16 mouse cellular contexts compared by ENCODE assay signal in genomic region chr5:31190201-31190600, GRCm38 (mm10).
"Had no signal": no experiment of that assay in that cellular context is flagged by ENCODE, and none has a peak within 500 bp of the region (broad histone marks: within the 10 kb centered on the region; RNA-seq: fewer than 3 reads in every experiment).

No protein-coding gene starts in this region.

- H3K27me3 ChIP-seq: kidney, embryonic 15.5 days; liver, embryonic 13.5 days; midbrain, embryonic 13.5 days; stomach, embryonic 15.5 days had no signal

- H3K27ac ChIP-seq: kidney, embryonic 15.5 days; left cerebral cortex, adult 2 months; liver, embryonic 13.5 days; midbrain, embryonic 13.5 days; stomach, embryonic 15.5 days had no signal

- ATAC-seq: midbrain, embryonic 13.5 days had no signal

- H3K9me3 ChIP-seq: kidney, embryonic 15.5 days; liver, embryonic 13.5 days; midbrain, embryonic 13.5 days; stomach, embryonic 15.5 days had no signal

- H3K9ac ChIP-seq: kidney, embryonic 15.5 days; liver, embryonic 13.5 days; midbrain, embryonic 13.5 days; stomach, embryonic 15.5 days had no signal

- H3K4me3 ChIP-seq: kidney, embryonic 15.5 days; left cerebral cortex, adult 2 months; liver, embryonic 13.5 days; midbrain, embryonic 13.5 days; stomach, embryonic 15.5 days had no signal

- H3K4me2 ChIP-seq: kidney, embryonic 15.5 days; liver, embryonic 13.5 days; midbrain, embryonic 13.5 days; stomach, embryonic 15.5 days had no signal

- DNase-seq: kidney, adult 8-10 months; kidney, postnatal 10 days; kidney, postnatal 36 days; layer of hippocampus, postnatal 36 days; liver, embryonic 13.5 days; lung, adult 2 months; lung, postnatal 14 days; lung, postnatal 4 days; right cerebral cortex, adult 18-20 months; right cerebral cortex, postnatal 14 days; right cerebral cortex, postnatal 4 days; thymus, postnatal 36 days had no signal
